Mouse (Mus musculus) liver, embryonic 16.5 days (tissue): Measurements from ENCODE around the gene Lipi. TPM values are rescaled to one million over a fixed set of nuclear protein-coding genes. Genes with fewer than 3 reads are reported as not detected.

Experiments used
- ATAC-seq: fragments of 200-750 bp; cut with Nextera tagmentation; 2 replicates; pipeline ENCODE4 v1.8.0; 2017; ENCODE audit warnings: low read depth, mild to moderate bottlenecking, moderate number of reproducible peaks, moderate library complexity
- H3K27ac ChIP-seq: fragments of 300-500 bp; sonication (generic); 2 replicates; pipeline ENCODE4 v1.5.1; 2014; ENCODE audit warnings: mild to moderate bottlenecking, low read length
- H3K27me3 ChIP-seq: fragments of 300-500 bp; sonication (generic); 2 replicates; pipeline ENCODE4 v1.6.1; 2014; ENCODE audit warnings: low read depth, low read length, mixed read lengths; ENCODE audit not compliant: control insufficient read depth, insufficient read depth
- H3K36me3 ChIP-seq: fragments of 300-500 bp; sonication (generic); 2 replicates; pipeline ENCODE4 v1.6.1; 2014; ENCODE audit warnings: mild to moderate bottlenecking; ENCODE audit not compliant: control insufficient read depth, insufficient read depth
- H3K4me1 ChIP-seq: fragments of 300-500 bp; sonication (generic); 2 replicates; pipeline ENCODE4 v1.6.1; 2014; ENCODE audit warnings: low read depth, low read length, mixed read lengths; ENCODE audit not compliant: control insufficient read depth
- H3K4me2 ChIP-seq: fragments of 300-500 bp; sonication (generic); 2 replicates; pipeline ENCODE4 v1.6.1; 2014; ENCODE audit warnings: low read depth, low read length, mixed read lengths
- H3K4me3 ChIP-seq: fragments of 300-500 bp; sonication (generic); 2 replicates; pipeline ENCODE4 v1.5.1; 2014; ENCODE audit warnings: low read depth, mild to moderate bottlenecking, low read length
- H3K9ac ChIP-seq: fragments of 300-500 bp; sonication (generic); 2 replicates; pipeline ENCODE4 v1.6.1; 2014; ENCODE audit warnings: low read depth, low read length
- H3K9me3 ChIP-seq: fragments of 300-500 bp; sonication (generic); replicated peaks from 2 replicates; pipeline ENCODE4 v1.6.1; 2016; ENCODE audit warnings: low read length; ENCODE audit not compliant: control insufficient read depth
- WGBS: fragments of 180-500 bp; shearing (Covaris S2); extraction: QIAGEN DNeasy Blood & Tissue Kit; methylation state at CpG from one replicate; pipeline ENCODE4 v1.1.7; 2014; ENCODE audit not compliant: insufficient replicate concordance; 5-methylcytosine and 5-hydroxymethylcytosine counted together
- polyA plus RNA-seq: library from polyadenylated mRNA; unstranded; fragments of >200 nt; fragmentation: Nextera tagmentation; extraction: Ambion mirVana; gene quantifications from 2 replicates; pipeline ENCODE4 v1.2.1, GENCODE M21; 2015

The Lipi gene
- not detected in 2 replicates for polyA plus RNA-seq

GRCm38 (mm10) chr16:75585961-75586360, at the start of gene Lipi:
Gene Lipi, minus strand, starts transcription at chr16:75586061.
- no peaks in the 10 kb centered on the region for H3K27me3 ChIP-seq
- H3K27ac ChIP-seq: no peak within 1 kb of the TSS
- no peaks in the 10 kb centered on the region for H3K36me3 ChIP-seq
- no peak within 1 kb of the TSS for H3K4me2 ChIP-seq
- H3K4me3 ChIP-seq: no peak within 1 kb of the TSS
- WGBS: 64% methylated on average over 7 of the region's 7 CpGs
- ATAC-seq: no peak
- no peaks in the 10 kb centered on the region for H3K9me3 ChIP-seq
- no peaks in the 10 kb centered on the region for H3K4me1 ChIP-seq
- no peak within 1 kb of the TSS for H3K9ac ChIP-seq

- Histone ChIP-seq H3K4me1 (no peaks in the 10 kb centered on the region), H3K27ac (no peak overlapping the region), H3K4me2 (no peak overlapping the region), H3K27me3 (no peaks in the 10 kb centered on the region), H3K9ac (no peak overlapping the region), H3K4me3 (no peak overlapping the region), H3K9me3 (no peaks in the 10 kb centered on the region), H3K36me3 (no peaks in the 10 kb centered on the region)
- WGBS: 57% methylated on average over 2 of the region's 2 CpGs
- ATAC-seq: no peak
Observed at GRCm38 (mm10) chr16:75627862-75628261, 42.0 kb upstream of the Lipi start.

- Histone ChIP-seq H3K36me3 (no peaks in the 10 kb centered on the region), H3K4me1 (no peaks in the 10 kb centered on the region), H3K9ac (no peak overlapping the region), H3K27me3 (no peaks in the 10 kb centered on the region), H3K4me2 (no peak overlapping the region), H3K27ac (no peak overlapping the region), H3K4me3 (no peak overlapping the region), H3K9me3 (no peaks in the 10 kb centered on the region)
- no peak for ATAC-seq
- 60% methylated on average over 2 of the region's 2 CpGs for WGBS
Observed at GRCm38 (mm10) chr16:75617651-75618349, 31.9 kb upstream of the Lipi start.

GRCm38 (mm10) chr16:75612561-75612960, 26.7 kb upstream of the Lipi start:
- H3K9ac ChIP-seq: no peak overlapping the region
- no peak overlapping the region for H3K4me3 ChIP-seq
- no peak for ATAC-seq

GRCm38 (mm10) chr16:75606415-75606814, 20.6 kb upstream of the Lipi start:
- no peak overlapping the region for H3K4me3 ChIP-seq
- no peak overlapping the region for H3K9ac ChIP-seq
- no peaks in the 10 kb centered on the region for H3K4me1 ChIP-seq
- H3K4me2 ChIP-seq: no peak overlapping the region
- no peaks in the 10 kb centered on the region for H3K27me3 ChIP-seq
- no peaks in the 10 kb centered on the region for H3K9me3 ChIP-seq
- H3K36me3 ChIP-seq: no peaks in the 10 kb centered on the region
- H3K27ac ChIP-seq: no peak overlapping the region
- WGBS: 52% methylated on average over 1 of the region's 1 CpGs
- no peak for ATAC-seq

More at GRCm38 (mm10) chr16:75612561-75612960, 26.7 kb upstream of the Lipi start:
- Histone ChIP-seq H3K36me3 (no peaks in the 10 kb centered on the region), H3K4me1 (no peaks in the 10 kb centered on the region), H3K27me3 (no peaks in the 10 kb centered on the region), H3K4me2 (no peak overlapping the region), H3K27ac (no peak overlapping the region), H3K9me3 (no peaks in the 10 kb centered on the region)

- WGBS: 9% methylated on average over 15 of the region's 15 CpGs
- H3K9me3 ChIP-seq: no peaks in the 10 kb centered on the region
- H3K9ac ChIP-seq: peak overlapping the region; percentile 43; the same call in 1 of the 2 replicates
- peaks cover 5% of the 10 kb centered on the region; the same call in 1 of the 2 replicates for H3K4me1 ChIP-seq
- peak overlapping the region; percentile 70 for H3K4me3 ChIP-seq
- ATAC-seq: no peak
- no peaks in the 10 kb centered on the region for H3K36me3 ChIP-seq
- no peak overlapping the region for H3K27ac ChIP-seq
- H3K27me3 ChIP-seq: no peaks in the 10 kb centered on the region
- peak overlapping the region; percentile 94 for H3K4me2 ChIP-seq
Observed at GRCm38 (mm10) chr16:75593501-75594183, 7.8 kb upstream of the Lipi start.

GRCm38 (mm10) chr16:75592671-75593500, 7.0 kb upstream of the Lipi start, which contains the start of gene Rbm11:
Gene Rbm11, plus strand, starts transcription at chr16:75592844.
- peak; percentile 98 for ATAC-seq
- peak within 1 kb of the TSS; percentile 43 for H3K9ac ChIP-seq
- under 1% methylated on average over 49 of the region's 55 CpGs for WGBS
- no peaks in the 10 kb centered on the region for H3K9me3 ChIP-seq
- H3K27ac ChIP-seq: no peak within 1 kb of the TSS
- peaks cover 5% of the 10 kb centered on the region; the same call in 1 of the 2 replicates for H3K4me1 ChIP-seq
- no peaks in the 10 kb centered on the region for H3K27me3 ChIP-seq
- no peaks in the 10 kb centered on the region for H3K36me3 ChIP-seq
- peak within 1 kb of the TSS; percentile 94 for H3K4me2 ChIP-seq
- peak within 1 kb of the TSS; percentile 70 for H3K4me3 ChIP-seq

GRCm38 (mm10) chr16:75586466-75586865, 605 bp upstream of the Lipi start:
- no peak for ATAC-seq
- H3K27me3 ChIP-seq: no peaks in the 10 kb centered on the region

More at GRCm38 (mm10) chr16:75586466-75586865, 605 bp upstream of the Lipi start:
- no peaks in the 10 kb centered on the region for H3K9me3 ChIP-seq
- WGBS: 12% methylated on average over 3 of the region's 3 CpGs
- no peaks in the 10 kb centered on the region for H3K36me3 ChIP-seq
- H3K4me2 ChIP-seq: no peak overlapping the region
- H3K9ac ChIP-seq: no peak overlapping the region
- H3K4me3 ChIP-seq: no peak overlapping the region
- H3K4me1 ChIP-seq: no peaks in the 10 kb centered on the region
- no peak overlapping the region for H3K27ac ChIP-seq
